Mouse (Mus musculus): ENCODE measurements around the gene Gm5431. TPM values are rescaled to one million over a fixed set of nuclear protein-coding genes. Genes with fewer than 3 reads are reported as not detected.

Gene Gm5431
- total RNA-seq, 4 experiments from 2014 or later, result 0.47 to 1.2 (median 0.90) TPM

GRCm38 (mm10) chr11:48838879-48839680 is 62.9 kb downstream of the Gm5431 start:
- DNase-seq (ENCODE audit: low spot score), result no peak

DNA sequence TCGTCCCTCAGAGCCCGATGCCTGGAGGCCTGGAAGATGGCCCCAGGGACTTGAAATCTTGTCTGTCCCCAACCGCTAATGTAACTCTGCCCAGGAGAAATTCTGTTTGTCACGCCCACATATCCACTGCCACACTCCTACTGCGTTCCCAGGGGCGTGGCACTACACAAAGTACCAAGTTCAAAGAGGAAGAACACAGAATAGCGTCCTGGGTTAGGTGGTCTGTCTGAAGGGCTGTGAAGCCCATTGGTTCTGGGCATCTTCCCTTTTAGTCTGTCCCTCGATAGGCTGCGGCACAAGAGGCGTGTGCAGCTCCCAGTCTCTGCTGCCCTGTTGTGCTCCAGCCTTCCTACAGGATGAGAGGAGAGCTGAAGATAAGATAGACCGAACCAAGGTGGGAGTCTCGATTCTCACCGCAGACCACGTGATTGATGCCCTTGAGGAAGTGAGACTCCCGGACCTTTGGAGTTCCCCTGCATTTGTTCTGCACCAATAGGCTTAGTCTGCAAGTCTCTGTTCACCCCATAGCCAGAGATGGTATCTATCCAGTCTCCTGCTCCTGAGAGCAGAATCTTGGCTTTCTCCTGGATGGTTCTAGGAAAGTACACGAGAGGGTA is 63.7 kb downstream of the Gm5431 start:
- DNase-seq (ENCODE audit: low spot score), result no peak

Other genes starting within 250 kb of the Gm5431 start
- 100 to 1,000 TPM; 385 to 495 (median 425) TPM for gene Rack1, start 101.9 kb downstream of the Gm5431 start, total RNA-seq (2022)
- gene Trim41, start 84.9 kb downstream of the Gm5431 start, total RNA-seq (2022), result 10 to 100 TPM; 22.2 to 28.9 (median 23.8) TPM
- gene Trim7, start 76.1 kb downstream of the Gm5431 start, total RNA-seq (2022), result 10 to 100 TPM; 15.6 to 31.7 (median 17.5) TPM
- gene Gm12184, start 75.6 kb downstream of the Gm5431 start, total RNA-seq (2022), result 1 to 10 TPM; 1.6 to 5.4 (median 3.7) TPM
- gene Irgm1, start 30.5 kb downstream of the Gm5431 start, total RNA-seq (2022), result 10 to 100 TPM; 11.7 to 13.3 (median 12.1) TPM
- 1 to 10 TPM; 1.7 to 2.9 (median 2.7) TPM for gene Psme2b, start 44.0 kb upstream of the Gm5431 start, total RNA-seq (2022)
- gene Olfr56, start 76.7 kb upstream of the Gm5431 start, total RNA-seq (2022), result under 1 TPM in 3 of 4 experiments, not detected in 1; 0.09 to 0.14 (median 0.09) TPM
- gene 9930111J21Rik1, start 77.2 kb upstream of the Gm5431 start, total RNA-seq (2022), result 1 to 10 TPM; 4.0 to 5.6 (median 4.4) TPM
- gene Gm12185, start 90.0 kb upstream of the Gm5431 start, total RNA-seq (2022), result 1 to 10 TPM in 3 of 4 experiments, under 1 TPM in 1; 0.79 to 1.2 (median 1.1) TPM
- 1 to 10 TPM; 1.6 to 3.4 (median 2.6) TPM for gene Tgtp1, start 92.0 kb upstream of the Gm5431 start, total RNA-seq (2022)
- 1 to 10 TPM; 4.7 to 6.0 (median 5.6) TPM for gene 9930111J21Rik2, start 149.0 kb upstream of the Gm5431 start, total RNA-seq (2022)
- 1 to 10 TPM; 2.1 to 3.9 (median 3.1) TPM for gene Tgtp2, start 162.0 kb upstream of the Gm5431 start, total RNA-seq (2022)
- gene Ifi47, start 174.4 kb upstream of the Gm5431 start, total RNA-seq (2022), result 1 to 10 TPM; 2.2 to 3.0 (median 2.7) TPM
- 1 to 10 TPM in 3 of 4 experiments, under 1 TPM in 1; 0.72 to 1.3 (median 1.1) TPM for gene Olfr1396, start 212.7 kb upstream of the Gm5431 start, total RNA-seq (2022)
- gene Olfr1395, start 240.1 kb upstream of the Gm5431 start, total RNA-seq (2022), result not detected